Mouse (Mus musculus) cerebellum, adult 2 months (tissue): ENCODE results near the gene Fahd2a. TPM values are rescaled to one million over a fixed set of nuclear protein-coding genes. Genes with fewer than 3 reads are reported as not detected.

Source experiments
- DNase-seq, 2 experiments: peaks; one replicate each; pipeline ENCODE4 v3.0.0; 2021
- H3K27ac ChIP-seq: fragments of 200-500 bp; 2 replicates; pipeline ENCODE4 v1.5.1; 2012; ENCODE audit warnings: low read length, control low read depth, inconsistent platforms; ENCODE audit not compliant: insufficient read depth
- H3K27me3 ChIP-seq: fragments of 200-500 bp; 2 replicates; pipeline ENCODE4 v1.6.1; 2012; ENCODE audit warnings: inconsistent platforms, mild to moderate bottlenecking, low read length, moderate library complexity; ENCODE audit not compliant: control insufficient read depth, insufficient read depth
- H3K4me1 ChIP-seq: fragments of 200-500 bp; 2 replicates; pipeline ENCODE4 v1.6.1; 2011; ENCODE audit warnings: low read length; ENCODE audit not compliant: control insufficient read depth, insufficient read depth
- H3K4me3 ChIP-seq: fragments of 200-500 bp; replicated peaks from 2 replicates; pipeline ENCODE3; 2011; ENCODE audit warnings: mild to moderate bottlenecking, low read depth, low read length, control low read depth; ENCODE audit not compliant: insufficient read depth
- CTCF ChIP-seq: fragments of 200-500 bp; IDR thresholded peaks from 2 replicates; pipeline ENCODE4 v1.5.1; 2011; ENCODE audit warnings: low read depth, mild to moderate bottlenecking, control low read depth, low read length, moderate library complexity, borderline replicate concordance; ENCODE audit not compliant: insufficient read depth
- POLR2A ChIP-seq: fragments of 200-500 bp; IDR thresholded peaks from 2 replicates; pipeline ENCODE4 v1.6.1; 2011; ENCODE audit warnings: low read length, control low read depth, borderline replicate concordance; ENCODE audit not compliant: insufficient read depth
- WGBS: fragments of 180-500 bp; shearing (Covaris S2); methylation state at CpG from one replicate; pipeline ENCODE4 v1.1.7; 2018; 5-methylcytosine and 5-hydroxymethylcytosine counted together
- polyA plus RNA-seq: library from polyadenylated mRNA; depleted of rRNA; stranded (reverse); fragments of >200 nt; gene quantifications from 2 replicates; pipeline ENCODE4 v1.2.3, GENCODE M21; 2012

Fahd2a gene
- polyA plus RNA-seq, 1 experiment, result 42.9 TPM

- DNase-seq, result no peak
- peaks cover 3% of the 10 kb centered on the region; the same call in 1 of the 2 replicates for H3K4me1 ChIP-seq
- TF ChIP-seq POLR2A (no peak), CTCF (no peak)
- WGBS, result 86% methylated on average over 8 of the region's 8 CpGs
- H3K27me3 ChIP-seq, result no peaks in the 10 kb centered on the region
- H3K4me3 ChIP-seq, result no peak overlapping the region
- no peak overlapping the region for H3K27ac ChIP-seq
Measured at GRCm38 (mm10) chr2:127471281-127471680, 26.9 kb upstream of the Fahd2a start.

GRCm38 (mm10) chr2:127470661-127471060 lies 26.3 kb upstream of the Fahd2a start:
- H3K4me3 ChIP-seq, result no peak overlapping the region
- peaks cover 3% of the 10 kb centered on the region; the same call in 1 of the 2 replicates for H3K4me1 ChIP-seq
- 93% methylated on average over 10 of the region's 10 CpGs for WGBS
- TF ChIP-seq CTCF (no peak), POLR2A (no peak)
- no peaks in the 10 kb centered on the region for H3K27me3 ChIP-seq
- H3K27ac ChIP-seq, result no peak overlapping the region
- no peak for DNase-seq

- TF ChIP-seq CTCF, result no peak
- TF ChIP-seq POLR2A, result no peak
- Histone ChIP-seq H3K4me3 (no peak overlapping the region), H3K4me1 (peaks cover 3% of the 10 kb centered on the region; the same call in 1 of the 2 replicates), H3K27me3 (no peaks in the 10 kb centered on the region), H3K27ac (no peak overlapping the region)
- 79% methylated on average over 5 of the region's 5 CpGs for WGBS
- DNase-seq, result no peak
Measured at GRCm38 (mm10) chr2:127470183-127470582, 25.8 kb upstream of the Fahd2a start.

- 9% methylated on average over 8 of the region's 8 CpGs for WGBS
Measured at GRCm38 (mm10) chr2:127462314-127462713, 17.9 kb upstream of the Fahd2a start.

GRCm38 (mm10) chr2:127461351-127461750 lies 17.0 kb upstream of the Fahd2a start:
- peaks cover 16% of the 10 kb centered on the region for H3K4me1 ChIP-seq
- WGBS, result 68% methylated on average over 9 of the region's 9 CpGs
- no peaks in the 10 kb centered on the region for H3K27me3 ChIP-seq
- TF ChIP-seq CTCF (no peak), POLR2A (no peak)
- no peak overlapping the region for H3K27ac ChIP-seq
- no peak for DNase-seq
- H3K4me3 ChIP-seq, result no peak overlapping the region

More at GRCm38 (mm10) chr2:127462314-127462713, 17.9 kb upstream of the Fahd2a start:
- H3K27ac ChIP-seq, result no peak overlapping the region
- TF ChIP-seq CTCF, result peak; percentile 91
- no peak for TF ChIP-seq POLR2A
- H3K4me3 ChIP-seq, result no peak overlapping the region
- no peaks in the 10 kb centered on the region for H3K27me3 ChIP-seq
- H3K4me1 ChIP-seq, result peaks cover 16% of the 10 kb centered on the region
- peak; percentile 71 for DNase-seq

GRCm38 (mm10) chr2:127459341-127459740 lies 15.0 kb upstream of the Fahd2a start:
- 17% methylated on average over 2 of the region's 2 CpGs for WGBS
- no peak for TF ChIP-seq POLR2A
- no peak for TF ChIP-seq CTCF

GRCm38 (mm10) chr2:127453764-127454163 lies 9.4 kb upstream of the Fahd2a start:
- TF ChIP-seq CTCF (peak; percentile 87), POLR2A (no peak)
- DNase-seq, result peak; percentile 64 to 78
- peaks cover 8% of the 10 kb centered on the region for H3K4me1 ChIP-seq
- H3K27me3 ChIP-seq, result no peaks in the 10 kb centered on the region
- H3K27ac ChIP-seq, result no peak overlapping the region
- 3% methylated on average over 5 of the region's 5 CpGs for WGBS
- H3K4me3 ChIP-seq, result no peak overlapping the region

More at GRCm38 (mm10) chr2:127459341-127459740, 15.0 kb upstream of the Fahd2a start:
- H3K27me3 ChIP-seq, result no peaks in the 10 kb centered on the region
- no peak overlapping the region for H3K4me3 ChIP-seq
- DNase-seq, result peak; percentile 49 to 65
- peaks cover 20% of the 10 kb centered on the region for H3K4me1 ChIP-seq
- no peak overlapping the region for H3K27ac ChIP-seq

GRCm38 (mm10) chr2:127453141-127453540 lies 8.8 kb upstream of the Fahd2a start:
- no peak overlapping the region for H3K4me3 ChIP-seq
- H3K27ac ChIP-seq, result no peak overlapping the region
- no peaks in the 10 kb centered on the region for H3K27me3 ChIP-seq
- 69% methylated on average over 9 of the region's 9 CpGs for WGBS
- TF ChIP-seq POLR2A, result no peak
- H3K4me1 ChIP-seq, result peaks cover 7% of the 10 kb centered on the region
- no peak for DNase-seq

- DNase-seq, result no peak
- H3K4me1 ChIP-seq, result peaks cover 7% of the 10 kb centered on the region
- TF ChIP-seq CTCF, result no peak
- TF ChIP-seq POLR2A, result no peak
- H3K4me3 ChIP-seq, result no peak overlapping the region
- H3K27me3 ChIP-seq, result no peaks in the 10 kb centered on the region
- H3K27ac ChIP-seq, result no peak overlapping the region
- 45% methylated on average over 6 of the region's 6 CpGs for WGBS
Measured at GRCm38 (mm10) chr2:127451748-127452147, 7.4 kb upstream of the Fahd2a start.
